Mouse (Mus musculus): ENCODE results near the gene Rps27a.
"Not testable (repeated sequence)": the region's sequence is repeated elsewhere in the genome, so short reads cannot be mapped to it uniquely, and the experiment has no call there.

The Rps27a gene

DNA sequence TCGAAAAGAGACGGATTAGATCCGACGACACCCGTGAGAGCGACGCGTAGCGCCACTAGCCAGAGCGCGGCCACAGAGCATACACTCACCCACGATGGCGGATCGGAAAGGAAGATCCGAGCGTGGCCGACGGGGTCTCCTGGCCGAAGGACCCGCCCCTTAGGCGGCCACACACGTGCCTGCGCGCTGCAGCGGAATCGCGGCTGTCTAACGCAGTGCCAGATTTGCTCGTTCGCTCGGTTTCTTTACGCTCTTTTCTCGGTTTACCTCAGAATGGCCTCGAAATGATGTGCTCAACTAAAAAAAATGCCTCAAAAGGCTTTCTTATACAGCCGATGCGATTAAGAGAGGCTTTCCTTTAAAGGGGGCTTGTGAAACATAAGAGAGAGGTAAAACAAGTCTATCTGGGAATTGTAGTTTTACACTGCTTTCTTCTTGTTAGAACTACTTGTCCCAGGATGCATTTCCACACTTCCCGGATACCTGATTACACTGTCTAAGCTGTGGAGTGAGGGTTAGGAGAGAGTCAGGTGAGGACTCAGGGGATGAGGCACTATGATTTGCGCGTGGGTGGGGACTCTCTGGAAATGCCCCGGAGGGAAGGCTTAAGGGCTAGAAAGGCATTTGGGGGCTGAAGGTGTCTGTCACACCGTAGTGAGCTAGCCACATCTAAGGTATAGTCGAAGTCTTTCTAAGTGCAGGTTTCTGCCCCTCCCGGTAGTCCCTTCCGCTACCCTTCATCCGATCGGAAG, at the start of gene Rps27a, which contains the start of gene Clhc1:
TSS of gene Rps27a (minus strand) at position 358 of the 752 bp plus-strand sequence.
TSS of gene Clhc1 (plus strand) at position 199 of the 752 bp plus-strand sequence.
- DNase-seq (ENCODE audit: low spot score) = peak; percentile 95

DNA sequence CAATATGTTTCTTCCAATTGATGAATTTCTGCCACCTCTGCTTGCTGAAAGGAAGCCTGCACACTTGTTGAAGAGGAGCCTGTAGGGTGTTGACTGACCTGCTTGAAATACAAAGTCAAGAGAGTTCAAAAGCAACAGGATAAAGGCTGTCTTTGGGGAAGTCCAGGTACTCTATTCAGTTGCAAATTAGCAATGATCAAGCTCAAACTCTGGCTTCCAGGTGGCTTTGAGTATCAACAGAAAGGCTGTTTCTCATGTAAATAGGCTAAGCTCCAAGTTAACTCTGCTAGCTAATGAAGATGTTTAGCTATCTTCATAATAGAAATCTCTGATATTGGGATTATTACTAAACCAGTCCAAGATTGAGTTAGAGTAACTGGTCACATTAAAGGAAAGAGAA, 49.2 kb upstream of the Rps27a start:
- DNase-seq (ENCODE audit: low spot score) = no peak

DNA sequence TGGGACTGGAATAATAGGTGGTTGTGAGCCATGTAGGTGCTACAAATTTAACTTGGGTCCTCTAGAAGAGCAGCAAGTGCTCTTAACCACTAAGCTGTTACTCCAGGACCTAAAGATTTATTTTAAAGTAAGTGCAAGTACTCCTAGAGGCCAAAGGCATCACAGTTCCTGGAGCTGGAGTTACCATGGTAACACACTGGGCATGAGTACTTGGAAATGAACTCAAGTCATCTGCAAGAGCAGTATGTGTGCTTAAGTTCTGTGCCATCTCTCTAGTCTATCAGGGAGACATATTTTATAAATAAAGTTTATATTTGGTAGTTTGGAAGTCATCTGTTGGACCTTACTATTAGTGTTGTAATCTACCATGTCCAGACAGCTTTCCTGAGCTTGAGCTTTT, 47.3 kb upstream of the Rps27a start:
- no peak for DNase-seq (ENCODE audit: low spot score)

DNA sequence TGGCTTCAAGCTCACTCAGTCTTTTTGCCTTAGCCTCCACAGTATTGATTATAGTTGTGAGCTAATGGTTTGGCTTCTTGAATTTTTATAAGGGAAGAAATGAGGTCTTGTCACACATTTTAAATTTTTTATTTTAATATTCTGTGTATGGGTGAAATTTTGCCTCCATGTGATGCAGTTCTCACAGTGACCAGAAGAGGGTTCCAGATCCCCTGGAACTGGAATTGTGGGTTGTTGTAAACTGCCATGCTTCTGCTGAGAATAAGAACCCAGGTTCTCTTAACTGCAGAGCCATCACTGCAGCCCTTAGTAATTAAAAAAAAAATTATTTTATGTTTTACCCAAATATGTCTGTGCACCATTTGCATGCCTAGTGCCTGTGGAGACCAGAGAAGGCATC, 31.7 kb upstream of the Rps27a start:
- DNase-seq (ENCODE audit: low spot score) = no peak

DNA sequence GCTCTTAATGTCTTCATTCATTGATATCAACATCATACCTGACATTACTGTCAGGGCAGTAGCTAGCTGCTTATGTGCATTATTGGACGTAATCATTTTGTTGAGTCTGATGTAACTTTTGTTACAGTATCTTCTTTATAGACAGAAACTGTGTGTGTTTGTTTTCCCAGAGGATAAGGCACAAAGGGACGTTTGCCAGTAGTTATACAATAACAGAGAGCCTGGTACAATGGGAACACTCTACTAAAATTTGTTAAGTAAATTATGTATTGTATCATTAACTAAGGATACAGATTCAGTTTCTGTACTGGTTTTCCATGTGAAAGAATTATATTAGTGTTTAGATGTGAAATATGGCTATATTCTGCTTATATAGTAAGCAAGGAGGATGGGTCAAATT, 24.7 kb upstream of the Rps27a start:
- DNase-seq (ENCODE audit: low spot score) = no peak

DNA sequence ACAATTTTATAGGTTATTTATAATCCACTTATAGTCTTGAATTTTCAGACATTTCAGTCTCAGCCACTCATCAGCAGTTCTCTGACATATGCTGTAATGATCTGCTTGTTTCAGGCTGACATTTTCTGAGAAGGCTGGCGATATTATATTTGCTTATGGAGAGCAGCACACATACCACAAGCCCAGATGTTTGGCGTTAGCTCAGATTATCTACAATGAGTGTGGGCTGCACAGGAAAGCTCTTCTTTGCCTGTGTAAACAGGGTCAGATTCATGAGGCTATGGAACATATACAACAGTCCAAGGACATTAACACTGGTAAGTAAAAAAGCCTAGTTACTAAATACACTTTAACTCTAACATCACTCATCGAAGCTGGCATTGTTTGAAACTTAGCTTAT, 23.6 kb upstream of the Rps27a start:
- DNase-seq (ENCODE audit: low spot score) = no peak

DNA sequence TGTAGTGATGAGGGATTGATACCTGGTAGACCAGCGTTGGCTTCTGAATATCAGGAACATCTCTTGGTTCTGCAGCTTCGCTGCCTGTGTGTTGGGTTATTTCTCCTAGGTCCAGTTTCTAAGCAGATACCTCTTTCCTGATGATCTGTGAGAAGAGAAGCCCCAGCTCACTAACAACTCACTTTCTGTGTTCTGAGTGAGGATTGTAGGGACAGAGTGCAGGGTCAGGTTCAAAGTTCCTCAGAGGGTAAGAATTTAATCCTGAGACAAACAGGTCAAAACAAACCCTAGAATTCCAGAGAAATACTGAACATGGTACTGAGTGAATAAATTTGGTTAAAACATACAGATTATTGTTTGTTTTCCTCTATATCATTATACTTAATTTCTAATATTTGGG, 15.5 kb upstream of the Rps27a start:
- DNase-seq (ENCODE audit: low spot score) = no peak

DNA sequence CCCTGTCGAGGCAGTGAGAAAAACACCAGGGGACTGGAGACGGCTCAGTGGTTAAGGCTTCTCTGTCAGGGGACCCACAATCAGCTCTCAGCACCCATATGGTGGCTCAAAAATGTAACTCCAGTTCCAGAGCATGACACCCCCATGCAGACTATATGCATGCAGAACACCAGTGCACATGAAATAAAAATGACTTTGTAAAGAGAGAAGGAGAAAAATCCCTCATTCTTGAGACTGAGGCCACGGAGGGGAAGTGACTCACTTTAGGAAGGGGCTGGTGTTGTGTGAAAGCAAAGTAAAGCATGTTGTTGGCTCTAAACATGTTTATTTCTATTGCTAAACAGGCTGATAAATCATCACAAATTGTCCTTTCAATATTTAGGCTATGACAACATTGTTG, 13.1 kb upstream of the Rps27a start:
- DNase-seq (ENCODE audit: low spot score) = no peak

DNA sequence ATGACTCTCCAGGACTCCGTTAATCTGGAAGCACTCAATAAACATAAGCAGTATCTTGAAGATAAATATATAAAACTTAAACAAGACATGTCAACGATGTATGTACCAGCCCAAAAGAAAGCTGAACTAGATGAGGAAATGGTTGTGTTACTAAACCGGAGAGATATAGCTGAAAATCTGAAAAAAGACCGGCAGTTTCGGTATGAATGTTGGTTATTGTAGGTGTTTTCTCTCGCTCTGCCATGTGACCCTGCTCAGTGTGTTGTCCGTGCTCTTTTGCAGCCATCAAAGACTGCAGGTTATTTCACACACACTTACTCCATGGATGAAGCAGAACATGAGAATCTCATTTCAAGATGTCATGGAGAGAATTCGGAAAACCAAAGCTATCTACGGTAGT, 12.5 kb upstream of the Rps27a start:
- no peak for DNase-seq (ENCODE audit: low spot score)

DNA sequence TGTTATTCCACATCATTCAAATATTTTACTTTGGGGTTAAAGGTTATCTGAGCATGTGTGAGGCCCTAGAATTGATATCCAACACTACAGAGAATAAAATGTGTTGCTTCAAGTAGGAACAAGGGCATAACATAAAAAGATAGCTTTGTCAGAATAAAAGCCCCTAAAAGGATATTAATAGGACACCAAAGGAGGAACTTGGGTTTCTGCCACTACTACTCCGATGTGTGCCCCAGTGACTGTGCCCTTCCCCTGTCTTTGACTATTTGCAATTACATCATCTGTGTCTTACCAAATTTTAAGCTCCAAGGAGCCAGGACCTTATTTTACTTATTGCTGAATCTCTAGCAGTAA, 1.5 kb upstream of the Rps27a start:
- no peak for DNase-seq (ENCODE audit: low spot score)

DNA sequence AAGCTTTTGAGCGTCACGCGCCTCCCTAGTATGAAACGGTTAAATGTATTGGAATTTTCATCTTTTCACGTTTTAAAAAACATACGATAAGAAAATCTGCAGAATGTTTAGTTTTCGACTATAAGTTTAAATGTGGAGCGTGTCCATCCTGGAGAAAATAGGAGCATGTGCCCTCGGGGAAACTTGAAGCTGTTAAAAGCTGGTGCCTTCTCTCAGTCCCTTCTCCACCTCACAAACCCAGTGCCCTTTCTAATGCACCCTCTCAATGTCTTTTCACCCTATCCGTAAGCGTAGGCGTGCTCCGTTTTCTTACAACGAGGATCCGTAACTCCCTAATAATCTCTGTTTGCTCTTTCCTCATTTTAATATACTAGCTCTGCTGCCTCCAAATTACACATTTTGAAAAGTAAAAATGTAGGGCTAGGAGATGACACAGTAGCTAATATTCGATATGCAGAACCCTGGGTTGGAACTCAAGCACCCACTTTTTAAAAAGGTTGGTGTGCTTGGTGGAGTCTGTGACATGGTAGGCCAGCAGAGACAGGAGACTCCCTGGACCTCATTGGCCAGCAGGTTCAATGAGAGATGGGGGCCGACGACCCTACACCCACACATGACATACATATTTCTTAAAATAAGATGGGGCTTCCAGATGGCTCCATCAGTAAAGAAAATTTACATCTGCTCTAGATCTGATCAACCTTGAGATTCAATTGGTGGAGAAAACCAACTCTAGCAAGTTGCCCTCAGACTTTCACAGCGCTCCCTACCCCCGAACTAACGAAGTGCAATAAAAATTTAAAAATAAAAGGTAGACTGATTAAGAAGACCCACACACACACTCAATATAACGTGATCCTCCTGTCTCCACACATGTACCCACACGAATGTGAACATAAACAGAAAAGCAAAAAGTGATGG, 855 bp upstream of the Rps27a start:
- DNase-seq (ENCODE audit: low spot score) = no peak

DNA sequence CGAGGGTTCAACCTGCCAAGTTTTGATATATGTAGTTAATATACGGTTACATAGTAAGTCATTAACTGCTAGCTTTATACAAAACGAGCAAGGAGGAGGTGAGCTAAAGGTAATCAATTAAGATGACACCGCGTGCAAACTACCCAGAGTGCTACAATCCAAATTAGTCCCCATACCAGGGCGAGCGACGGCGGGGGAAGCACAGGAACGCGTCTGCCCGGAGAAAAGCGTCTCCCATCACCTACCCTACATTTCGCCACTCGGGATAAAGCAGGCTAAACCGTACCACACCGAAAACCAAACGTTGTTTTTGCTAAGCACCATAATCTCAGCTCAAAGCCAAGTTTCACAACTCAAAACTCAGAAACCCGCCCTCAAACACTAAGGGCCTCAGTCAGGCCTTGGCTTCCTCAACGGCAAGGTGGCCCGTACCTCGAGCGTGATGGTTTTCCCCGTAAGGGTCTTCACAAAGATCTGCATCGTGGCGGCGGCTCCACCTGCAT, 609 bp downstream of the Rps27a start:
- DNase-seq (ENCODE audit: low spot score) = no peak

DNA sequence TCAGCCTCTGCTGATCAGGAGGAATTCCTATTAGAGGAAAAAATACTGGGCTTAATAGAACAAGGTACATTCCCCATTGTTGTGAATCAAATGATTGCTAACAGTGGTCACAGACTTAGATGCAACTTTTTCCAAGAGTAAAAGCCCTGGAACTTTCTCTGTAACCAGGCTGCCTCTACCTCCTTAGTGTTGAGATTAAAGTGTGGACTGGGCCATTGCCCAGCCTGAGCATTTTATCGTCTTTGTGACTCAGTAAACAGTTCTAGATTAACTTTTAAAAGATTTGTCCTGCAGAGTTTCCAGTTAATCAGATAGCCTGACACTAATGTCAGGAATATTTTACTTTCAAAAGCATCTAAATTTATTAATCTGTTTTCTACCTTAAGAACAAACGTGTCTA, 1.1 kb downstream of the Rps27a start:
- no peak for DNase-seq (ENCODE audit: low spot score)

DNA sequence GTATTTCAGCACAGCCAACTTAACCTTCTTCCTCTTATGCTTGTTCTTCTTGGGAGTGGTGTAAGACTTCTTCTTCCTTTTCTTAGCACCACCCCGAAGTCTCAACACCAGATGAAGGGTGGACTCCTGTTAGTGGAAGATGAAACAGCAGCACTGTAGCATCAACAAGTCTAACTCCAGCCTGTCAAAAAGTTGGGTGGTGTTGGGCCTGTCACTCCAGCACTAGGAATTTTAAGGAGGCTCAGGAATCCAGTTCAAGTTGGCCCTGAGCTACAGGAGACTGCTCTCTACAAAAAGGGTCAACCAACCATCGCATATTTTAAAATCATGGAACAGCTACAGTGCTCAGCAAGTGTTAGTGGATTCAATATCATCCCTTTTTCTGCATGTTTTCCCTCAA, 1.6 kb downstream of the Rps27a start:
- DNase-seq (ENCODE audit: low spot score) = not testable (repeated sequence)

DNA sequence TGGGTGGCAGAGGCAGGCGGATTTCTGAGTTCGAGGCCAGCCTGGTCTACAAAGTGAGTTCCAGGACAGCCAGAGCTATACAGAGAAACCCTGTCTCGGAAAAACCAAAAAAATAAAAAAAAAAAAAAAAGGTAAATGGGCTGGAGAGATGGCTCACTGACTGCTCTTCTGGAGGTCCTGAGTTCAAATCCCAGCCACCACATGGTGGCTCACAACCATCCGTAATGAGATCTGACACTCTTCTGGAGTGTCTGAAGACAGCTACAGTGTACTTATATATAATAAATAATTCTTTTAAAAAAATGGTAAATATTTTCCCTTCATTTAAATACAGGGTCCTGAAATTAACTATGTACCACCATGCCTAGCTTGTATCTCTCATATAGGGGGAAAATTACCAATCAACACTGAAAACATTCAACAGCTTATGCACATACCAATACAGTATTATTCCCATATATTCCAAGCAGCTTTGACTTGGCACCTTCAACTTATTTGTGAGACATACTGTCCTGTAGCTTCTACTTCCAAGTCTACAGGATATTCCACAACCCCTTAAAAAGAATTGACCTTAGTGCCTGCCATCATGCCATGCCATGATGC, 2.7 kb downstream of the Rps27a start:
- not testable (repeated sequence) for DNase-seq (ENCODE audit: low spot score)

DNA sequence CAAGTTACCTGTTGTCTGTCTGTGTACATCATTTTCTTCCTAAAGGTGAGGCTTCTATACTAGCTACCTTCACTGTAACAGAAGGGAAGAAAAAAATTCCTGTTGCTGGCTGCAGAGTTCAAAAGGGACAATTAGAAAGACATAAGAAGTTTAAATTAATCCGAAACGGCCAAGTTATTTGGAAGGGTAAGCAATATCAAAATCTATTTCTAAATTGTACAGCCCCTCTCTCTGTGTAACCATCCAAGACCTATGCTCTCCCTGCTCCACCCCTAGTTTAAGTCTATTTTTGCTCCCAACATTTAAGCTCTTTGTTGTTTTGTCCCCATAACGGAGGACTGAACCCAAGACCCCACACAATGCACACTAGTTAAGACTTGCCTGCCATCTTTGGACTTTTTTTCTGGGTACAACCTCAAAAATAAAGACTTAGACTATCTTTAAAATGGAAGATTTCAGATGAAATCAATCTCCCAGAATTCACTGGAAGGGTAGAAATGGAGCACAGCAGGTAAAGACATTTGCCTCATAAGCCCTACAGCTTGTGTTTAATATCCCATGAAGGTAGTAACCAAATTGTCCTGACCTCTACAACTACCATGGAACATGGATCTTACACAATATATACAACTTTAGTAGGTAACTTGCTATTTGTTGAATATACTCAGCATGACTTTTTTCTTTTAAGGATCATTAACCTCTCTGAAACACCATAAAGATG, 3.5 kb downstream of the Rps27a start:
- no peak for DNase-seq (ENCODE audit: low spot score)

DNA sequence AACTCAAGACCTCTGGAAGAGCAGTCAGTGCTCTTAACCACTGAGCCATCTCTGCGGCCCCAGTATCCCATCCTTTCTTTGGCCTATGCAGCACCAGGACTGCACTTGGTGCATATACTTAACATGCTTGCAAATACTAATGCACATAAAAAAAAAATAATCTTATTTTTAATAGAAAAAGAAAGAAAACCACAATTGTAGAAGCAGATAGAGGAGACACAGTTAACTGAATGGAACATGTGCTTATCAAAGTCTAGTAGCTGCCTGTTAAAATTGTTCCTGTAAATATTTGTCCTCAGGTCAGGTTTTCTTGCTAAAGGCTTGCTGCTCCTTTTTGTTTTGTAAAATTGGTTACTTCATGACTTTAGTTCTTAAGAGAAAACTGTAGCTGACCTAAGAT, 9.7 kb downstream of the Rps27a start:
- no peak for DNase-seq (ENCODE audit: low spot score)

DNA sequence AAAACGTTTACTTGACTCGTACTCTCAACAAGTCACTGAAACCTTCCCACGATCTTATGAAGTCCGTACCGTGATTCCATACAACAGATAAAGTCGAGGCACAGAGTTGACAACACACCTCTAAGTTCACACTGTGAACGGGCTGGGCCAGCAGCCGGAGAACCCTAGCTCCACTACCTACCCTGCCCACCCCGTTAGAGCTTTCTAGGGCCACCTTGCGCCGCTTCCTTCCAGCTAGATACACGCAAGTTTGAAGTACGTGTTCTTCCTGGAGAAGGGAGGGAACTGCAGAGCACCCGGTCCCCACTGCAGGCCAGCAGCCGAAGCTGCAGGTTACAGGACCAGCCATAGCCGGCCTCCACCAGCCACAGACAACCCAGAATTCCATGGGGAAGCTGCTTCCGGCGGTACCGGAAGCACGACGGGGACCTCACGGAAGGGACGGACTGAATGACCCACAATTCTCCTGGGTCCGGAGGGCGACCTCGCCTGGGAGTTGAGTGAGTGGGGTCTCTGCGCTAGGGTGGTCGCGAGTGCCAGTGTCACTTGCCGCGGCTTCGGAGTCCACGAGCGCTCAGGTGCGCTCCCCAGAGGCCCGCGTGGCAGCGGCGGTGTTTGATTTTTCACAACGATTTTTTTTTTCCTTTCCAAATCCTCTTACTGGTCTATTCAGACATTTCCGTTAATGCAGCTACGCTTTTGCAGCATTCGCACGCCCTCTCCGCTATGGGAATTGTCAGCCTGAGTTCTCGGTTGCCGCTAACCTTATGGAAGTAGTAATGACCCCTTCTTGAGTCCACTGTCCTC, 21.7 kb downstream of the Rps27a start, which contains the start of gene Mtif2:
TSS of gene Mtif2 (plus strand) at position 421 of the 807 bp plus-strand sequence.
- peak; percentile 65 for DNase-seq (ENCODE audit: low spot score)

DNA sequence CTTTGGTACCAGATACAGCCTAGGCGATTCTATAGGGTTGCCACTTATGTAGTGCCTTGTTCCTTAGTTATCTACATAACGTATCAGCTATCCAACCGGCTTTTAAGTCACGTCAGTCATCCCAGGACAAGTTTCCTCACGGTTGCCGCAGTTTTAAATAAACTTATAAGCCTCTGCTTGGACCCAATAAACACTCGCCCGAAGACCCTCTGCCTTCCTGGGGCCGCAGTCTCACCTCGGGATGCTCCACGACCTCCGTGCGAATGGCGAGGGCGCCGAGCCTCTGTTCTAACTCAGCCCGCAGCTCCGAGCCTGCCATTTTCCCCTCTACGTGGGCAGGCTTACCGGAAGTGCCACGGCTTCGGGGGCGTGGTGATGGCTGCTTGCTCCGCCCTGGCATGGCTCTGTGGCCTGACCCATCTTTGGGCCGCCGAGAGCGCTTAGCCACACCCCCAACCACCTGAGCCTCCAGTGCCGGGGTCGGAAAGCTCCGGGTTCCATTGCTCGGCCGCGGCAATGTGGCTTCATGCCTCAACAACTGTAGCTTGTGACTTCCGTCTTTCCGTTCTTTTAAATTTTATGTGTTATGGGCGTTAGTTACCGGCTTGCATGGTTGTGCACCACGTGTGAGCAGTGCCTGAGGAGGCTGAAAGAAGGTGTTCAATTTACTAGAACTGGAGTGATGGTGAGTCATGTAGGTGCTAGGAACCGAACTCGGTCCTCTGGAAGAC, 33.1 kb downstream of the Rps27a start, which contains the start of gene Prorsd1:
TSS of gene Prorsd1 (minus strand) at position 352 of the 731 bp plus-strand sequence.
- peak; percentile 67 for DNase-seq (ENCODE audit: low spot score)

DNA sequence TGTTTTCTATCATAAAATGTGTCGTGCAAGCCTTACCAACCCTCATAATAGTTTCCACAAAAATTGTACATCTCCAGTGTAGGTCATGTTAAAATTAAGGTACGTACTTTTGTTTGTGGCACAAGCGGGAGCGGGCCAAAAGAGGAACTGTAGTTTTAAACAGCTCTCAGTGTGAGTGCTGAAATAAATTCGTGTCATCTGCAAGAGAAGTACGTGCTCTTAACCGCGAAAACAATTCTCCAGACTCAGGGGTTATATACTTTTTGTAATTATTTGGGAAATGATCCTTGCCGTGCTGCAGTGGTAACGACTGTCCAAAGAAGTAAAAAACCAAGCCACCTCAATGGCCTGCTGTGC, 33.6 kb downstream of the Rps27a start:
- DNase-seq (ENCODE audit: low spot score) = no peak

All from ovary, postnatal 10 days (tissue).